Mouse (Mus musculus): Measurements from ENCODE around the gene Syt8. TPM values are rescaled to one million over a fixed set of nuclear protein-coding genes. Genes with fewer than 3 reads are reported as not detected.

Syt8 gene
- total RNA-seq, 2 experiments from 2014 or later, result not detected

DNA sequence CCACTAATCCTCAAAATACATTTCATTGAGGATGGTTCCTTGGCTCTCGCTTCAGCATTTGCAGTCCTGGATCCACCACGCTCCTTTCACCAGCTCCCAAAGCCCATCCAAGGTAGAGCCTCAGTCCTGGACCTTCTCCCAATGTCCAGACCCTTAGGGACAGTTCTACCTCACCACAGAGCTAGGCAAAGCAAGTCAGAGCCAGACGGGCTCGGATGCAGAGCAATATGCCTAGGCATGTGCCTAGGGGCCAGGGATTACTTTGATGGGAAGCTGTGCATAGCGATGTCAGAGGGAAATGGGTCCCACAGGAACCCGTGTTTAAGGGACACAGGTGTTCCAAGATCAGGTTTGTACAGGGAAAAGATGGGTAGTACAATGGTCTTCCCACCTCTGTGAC, 10.7 kb downstream of the Syt8 start:
- DNase-seq, result no peak

DNA sequence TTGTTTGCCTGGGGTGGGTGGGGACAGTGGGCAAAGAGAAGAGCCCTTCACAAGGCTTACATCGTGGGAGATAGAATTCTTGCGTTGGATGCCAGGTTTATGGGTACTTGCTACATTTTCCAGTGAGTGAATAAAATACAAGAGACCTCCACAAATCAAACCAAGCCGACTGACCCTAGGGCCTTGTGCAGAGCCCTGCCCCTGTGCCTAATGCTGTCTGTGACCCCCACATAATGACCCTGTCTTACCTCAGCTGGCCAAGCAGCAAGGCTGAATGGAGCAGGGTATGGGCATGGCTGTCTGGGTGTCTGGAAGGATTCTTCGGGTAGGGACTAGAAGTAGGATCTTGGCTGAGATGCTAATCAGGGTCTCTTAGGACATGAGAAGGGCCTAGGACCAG, 11.6 kb downstream of the Syt8 start:
- no peak for DNase-seq

DNA sequence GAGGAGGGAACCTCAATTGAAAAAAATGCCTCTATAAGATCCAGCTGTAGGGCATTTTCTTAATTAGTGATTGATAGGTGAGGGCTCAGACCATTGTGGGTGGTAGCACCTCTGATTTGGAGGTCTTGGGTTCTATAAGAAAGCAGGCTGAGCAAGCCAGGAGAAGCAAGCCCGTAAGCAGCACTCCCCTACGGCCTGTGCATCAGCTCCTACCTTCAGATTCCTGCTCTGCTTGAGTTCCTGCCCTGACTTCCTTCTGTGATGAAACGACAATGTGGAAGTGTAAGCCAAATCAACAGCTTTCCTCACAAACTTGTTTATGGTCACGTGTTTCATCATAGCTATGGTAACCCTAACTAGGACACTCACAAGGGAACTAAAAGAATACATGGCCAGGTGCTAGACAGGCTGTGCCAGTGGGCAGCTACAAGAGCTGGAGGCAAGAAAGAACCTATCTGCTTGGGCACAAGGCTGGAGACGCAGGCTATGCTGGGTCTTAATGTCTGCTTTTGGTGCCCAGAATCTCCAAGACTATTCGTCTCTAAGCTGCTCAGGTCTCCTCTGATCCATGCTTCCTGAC, 14.5 kb downstream of the Syt8 start:
- no peak for DNase-seq

DNA sequence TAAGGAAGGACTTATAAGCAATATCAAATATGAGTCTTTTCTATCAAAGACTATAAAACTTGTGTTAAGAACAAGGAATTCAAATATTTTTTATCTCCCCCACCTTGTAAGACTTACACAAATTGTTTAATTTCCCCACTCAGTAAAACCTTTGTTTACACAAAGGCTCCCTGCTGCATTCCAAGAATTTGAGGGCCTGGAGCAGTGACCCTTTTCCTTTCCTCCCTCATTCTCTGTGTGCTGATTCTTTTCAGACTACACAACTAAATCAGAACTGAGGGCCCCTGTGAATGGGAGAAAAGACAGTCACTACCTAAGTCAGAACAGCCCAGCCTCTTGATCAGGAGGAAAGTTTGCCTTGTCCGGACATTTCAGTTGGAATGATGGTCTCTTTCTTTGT, 20.1 kb downstream of the Syt8 start:
- DNase-seq, result no peak

- no peak for DNase-seq
These were observed 20.6 kb downstream of the Syt8 start for GRCm38 (mm10) chr7:142455251-142455650.

DNA sequence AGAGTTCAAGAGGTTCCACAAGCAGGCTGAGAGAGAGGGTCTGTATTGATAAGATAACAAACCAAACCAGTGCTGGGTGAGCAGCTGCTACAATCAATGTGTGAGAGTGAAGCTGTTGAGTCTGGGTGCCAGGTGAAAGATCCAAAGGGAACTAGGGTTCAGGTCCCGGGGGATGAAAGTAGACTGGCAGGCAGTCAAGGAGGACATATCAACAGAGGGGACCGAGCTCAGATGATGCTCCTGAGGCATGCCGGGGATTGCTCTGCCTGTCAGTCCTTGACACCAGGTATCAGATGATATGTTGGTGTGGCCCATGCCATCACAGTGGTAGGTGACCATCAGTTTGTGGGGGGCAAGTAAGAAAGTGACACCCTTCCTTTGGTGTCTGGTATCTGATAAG, 22.2 kb downstream of the Syt8 start:
- DNase-seq, result no peak

DNA sequence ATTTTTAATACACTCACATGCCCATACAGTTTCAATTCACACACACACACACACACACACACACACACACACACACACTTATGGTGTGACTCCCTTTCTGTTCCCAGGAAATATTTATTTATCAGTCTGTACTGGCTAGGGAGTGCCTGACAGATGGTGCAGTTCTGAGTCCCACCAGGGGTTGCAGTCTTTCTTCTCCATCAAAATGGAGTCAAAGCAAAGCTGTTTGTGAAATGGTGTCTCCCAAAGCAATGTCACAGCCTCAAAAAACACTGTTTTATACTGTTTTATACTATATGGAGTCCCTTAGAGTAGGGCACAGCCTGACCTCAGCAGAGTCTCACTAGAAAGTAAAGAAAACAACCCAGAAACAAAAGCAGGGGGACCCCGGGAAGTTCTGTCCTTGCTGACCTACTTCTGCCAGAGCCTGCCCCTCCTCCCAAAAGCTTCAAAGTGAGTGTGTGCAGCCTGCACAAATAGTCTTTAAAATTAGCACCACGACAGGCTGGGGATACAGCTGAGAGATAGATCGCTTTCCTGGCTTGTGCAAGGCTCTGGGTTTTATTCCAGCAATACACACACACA, 22.7 kb downstream of the Syt8 start:
- DNase-seq, result no peak

- DNase-seq, result no peak
These were observed 23.4 kb downstream of the Syt8 start for GRCm38 (mm10) chr7:142458026-142458425.

DNA sequence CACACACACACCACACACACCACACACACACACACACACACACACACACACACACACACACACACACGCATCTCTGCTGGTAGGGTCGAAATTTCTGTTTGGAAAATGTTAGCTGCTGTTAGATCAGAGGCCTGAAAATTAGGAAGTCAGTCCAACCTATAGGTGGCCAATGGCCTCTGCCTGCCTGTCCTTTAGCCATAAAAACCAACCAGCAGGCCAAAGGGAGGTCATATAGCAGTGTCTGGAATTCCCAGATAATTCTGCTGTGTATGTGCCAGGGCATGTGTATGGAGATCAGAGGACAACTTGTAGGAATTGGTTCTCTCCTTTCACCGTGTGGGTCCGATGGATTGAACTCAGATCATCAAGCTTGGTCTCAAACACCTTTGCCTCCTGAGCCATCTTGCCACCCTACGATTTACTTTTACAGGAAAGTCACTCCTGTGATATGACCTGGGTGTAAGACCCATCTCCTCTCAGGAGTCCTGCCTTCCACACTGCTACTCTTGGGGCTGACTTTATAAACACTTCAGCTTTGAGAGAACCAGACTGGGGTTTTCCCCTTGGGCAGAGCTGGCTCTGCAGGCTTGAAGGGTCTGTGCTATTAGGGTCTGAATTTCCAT, 24.1 kb downstream of the Syt8 start:
- DNase-seq, result no peak

DNA sequence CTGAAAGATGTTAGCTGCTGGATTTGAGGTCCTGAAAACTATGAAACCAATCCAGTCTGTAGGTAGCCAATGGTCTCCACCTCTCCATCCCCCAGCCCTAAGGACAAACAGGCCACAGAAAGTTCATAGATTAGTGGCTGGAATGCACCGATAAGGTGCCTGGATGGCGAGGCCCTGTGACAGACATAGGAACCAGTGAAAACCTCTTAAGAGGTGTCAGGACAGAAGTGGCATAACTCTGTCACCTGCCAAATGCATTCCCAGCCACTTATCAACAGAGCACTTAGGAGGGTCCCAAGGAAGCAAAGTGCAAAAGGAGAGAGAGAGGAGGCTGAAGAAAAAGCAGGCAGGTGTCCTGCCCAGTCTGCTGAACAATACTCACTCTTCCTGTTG, 24.6 kb downstream of the Syt8 start:
- DNase-seq, result no peak

GRCm38 (mm10) chr7:142460636-142461077, 26.0 kb downstream of the Syt8 start, which contains the start of gene Lsp1:
TSS of gene Lsp1 (plus strand) at chr7:142460809.
- no peak for DNase-seq

GRCm38 (mm10) chr7:142461446-142461845, 26.8 kb downstream of the Syt8 start:
- no peak for DNase-seq

GRCm38 (mm10) chr7:142462190-142462589, 27.5 kb downstream of the Syt8 start:
- no peak for DNase-seq

DNA sequence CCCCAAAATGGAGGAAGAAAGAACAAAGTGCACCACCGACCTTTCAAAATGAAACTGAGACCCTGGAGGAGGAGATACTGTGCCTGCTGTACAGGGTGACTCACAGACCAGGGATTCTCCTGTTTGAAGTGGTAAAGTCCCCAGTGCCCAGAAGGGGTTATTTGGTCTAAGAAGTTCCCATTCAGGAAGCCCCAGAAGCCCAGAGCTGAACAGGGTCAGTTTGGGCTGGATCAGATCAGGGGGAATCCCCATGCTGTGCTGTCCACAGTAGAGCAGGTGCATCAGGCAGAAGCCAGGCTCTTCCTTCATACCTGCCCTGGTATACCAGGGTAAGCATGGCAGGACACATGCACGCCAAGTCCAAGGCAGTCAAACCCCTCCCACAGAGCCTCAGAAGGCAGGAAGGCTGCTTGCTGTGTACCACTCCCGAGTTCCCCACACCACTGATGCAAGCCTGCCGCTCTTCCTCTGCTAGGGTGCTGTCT, 28.0 kb downstream of the Syt8 start:
- no peak for DNase-seq

DNA sequence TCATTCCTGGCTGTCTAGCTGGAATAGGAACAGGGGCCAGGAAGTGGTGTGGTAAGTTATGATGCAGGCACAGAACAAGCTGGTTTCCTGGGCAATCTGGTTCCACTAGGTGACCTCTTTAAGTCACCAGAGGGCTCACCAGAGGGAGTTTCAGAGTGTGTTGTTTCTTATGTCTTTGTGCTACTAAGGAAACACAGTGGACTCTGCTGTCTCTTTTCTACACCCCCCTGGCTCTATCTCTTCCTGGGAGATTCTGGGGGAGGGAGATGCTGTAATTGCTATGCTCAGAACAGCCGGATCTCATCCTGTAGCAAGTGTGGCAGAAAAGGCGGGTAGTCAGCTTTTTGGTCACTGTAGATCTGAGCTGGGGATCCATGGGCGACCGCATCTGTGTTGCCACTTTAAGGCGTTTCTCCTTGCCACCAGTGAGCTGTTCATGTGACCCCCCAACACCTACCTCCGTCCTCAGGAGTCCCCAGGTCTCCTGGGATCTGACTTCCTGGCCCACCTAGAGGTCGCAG, 35.6 kb downstream of the Syt8 start:
- DNase-seq, result no peak

GRCm38 (mm10) chr7:142470808-142471413, 36.3 kb downstream of the Syt8 start:
- peak; percentile 24 to 49 for DNase-seq

GRCm38 (mm10) chr7:142471414-142471861, 36.8 kb downstream of the Syt8 start:
- DNase-seq, result no peak

GRCm38 (mm10) chr7:142471884-142472570, 37.4 kb downstream of the Syt8 start:
- peak; percentile 16 to 61 for DNase-seq

- no peak for DNase-seq
These were observed 38.3 kb downstream of the Syt8 start for GRCm38 (mm10) chr7:142472936-142473335.

- DNase-seq, result no peak
These were observed 38.8 kb downstream of the Syt8 start for GRCm38 (mm10) chr7:142473476-142473875.

- no peak for DNase-seq
These were observed 40.1 kb downstream of the Syt8 start for GRCm38 (mm10) chr7:142474799-142475198.

GRCm38 (mm10) chr7:142475641-142476040, 41.0 kb downstream of the Syt8 start:
- DNase-seq, result no peak
